10 mouse cellular contexts compared by ENCODE assay signal in the genomic region with DNA sequence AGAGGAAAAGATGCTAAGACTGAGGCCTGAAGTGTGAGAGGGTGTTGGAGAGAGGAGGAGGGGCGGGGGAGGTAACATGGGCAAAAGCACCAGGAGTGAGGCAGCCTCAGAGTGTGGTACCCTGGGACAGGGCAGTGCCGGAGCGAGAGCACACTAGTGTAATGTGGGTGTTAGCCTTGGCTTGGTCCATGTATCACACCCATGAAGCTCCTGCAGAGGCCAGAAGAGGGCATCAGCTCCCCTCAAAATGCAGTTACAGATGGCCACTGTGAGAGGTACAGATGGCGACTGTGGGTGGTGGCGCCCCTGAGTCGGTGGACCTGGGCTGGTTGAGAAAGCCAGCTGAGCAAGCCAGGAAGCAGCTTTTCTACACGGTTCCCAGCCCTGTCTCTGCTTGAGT. TPM values are rescaled to one million over a fixed set of nuclear protein-coding genes. Genes with fewer than 3 reads are reported as not detected.
A peak's percentile ranks its signal among the peaks of the same experiment; 100 is the strongest.
DNase-seq lines count a peak whose midpoint lies in the region; ATAC-seq and TF ChIP-seq lines count a peak whose summit lies in the region.
"Had no signal": no experiment of that assay in that cellular context is flagged by ENCODE, and none has a peak within 500 bp of the region (broad histone marks: within the 10 kb centered on the region; RNA-seq: fewer than 3 reads in every experiment).

No protein-coding gene starts in this region.

- dilution Hi-C loops in CH12.LX (cut with MboI; ENCODE audit: extremely low pct_ligation_motif_present, extremely low pct_unique_long_range_greater_than_20kb, low sequenced_read_pairs), result no loop called here

- no peaks in the 10 kb centered on the region for H3K36me3 ChIP-seq in forebrain, embryonic 11.5 days (ENCODE audit: control insufficient read depth, insufficient read depth, low read length)
- no peaks in the 10 kb centered on the region for H3K36me3 ChIP-seq in forebrain, embryonic 15.5 days
- H3K36me3 ChIP-seq in CH12.LX (replicated peaks in 1 of 2; ENCODE audit: control insufficient read depth in 1 of 2, insufficient read depth in 1 of 2, low read length in 1 of 2), result no peaks in the 10 kb centered on the region
- H3K36me3 ChIP-seq in hindbrain, embryonic 14.5 days (replicated peaks; ENCODE audit: control insufficient read depth, insufficient read depth), result no peaks in the 10 kb centered on the region

- no peak overlapping the region for H3K4me3 ChIP-seq in forebrain, embryonic 11.5 days (ENCODE audit: low read depth, low read length)
- H3K4me3 ChIP-seq in forebrain, embryonic 15.5 days, result no peak overlapping the region
- H3K4me3 ChIP-seq in CH12.LX (replicated peaks in 1 of 3; ENCODE audit: low read depth in 2 of 3, low read length in 2 of 3, poor library complexity in 1 of 3), result no peak overlapping the region
- H3K4me3 ChIP-seq in hindbrain, embryonic 14.5 days (replicated peaks; ENCODE audit: low read length), result no peak overlapping the region

- H3K9ac ChIP-seq in forebrain, embryonic 11.5 days (ENCODE audit: low read length), result no peak overlapping the region
- H3K9ac ChIP-seq in forebrain, embryonic 15.5 days (replicated peaks), result no peak overlapping the region
- no peak overlapping the region for H3K9ac ChIP-seq in CH12.LX (ENCODE audit: insufficient read depth, low read depth)
- H3K9ac ChIP-seq in hindbrain, embryonic 14.5 days, result no peak overlapping the region

- peak; percentile 78 for TF ChIP-seq RAD21 in CH12.LX (IDR thresholded peaks at IDR 0.05; ENCODE audit: low read depth, low read length)

- DNase-seq in forebrain, embryonic 11.5 days (ENCODE audit: low spot score), result peak; percentile 63
- peak; percentile 63 for DNase-seq in CH12.LX (ENCODE audit: extremely low read depth)
- peak; percentile 80 to 82 for DNase-seq in cerebellum, postnatal 36 days
- DNase-seq in hindbrain, embryonic 14.5 days (ENCODE audit: low spot score), result no peak
- peak; percentile 66 to 73 for DNase-seq in left cerebral cortex, postnatal 36 days (ENCODE audit: low spot score in 2 of 2)
- DNase-seq in right cerebral cortex, adult 18-20 months, result peak; percentile 81
- DNase-seq in urinary bladder, postnatal 10 days (ENCODE audit: low spot score), result no peak

- WGBS in forebrain, embryonic 11.5 days, result 31% methylated on average over 7 of the region's 7 CpGs
- WGBS in forebrain, embryonic 15.5 days, result 35% methylated on average over 7 of the region's 7 CpGs
- 34% methylated on average over 7 of the region's 7 CpGs for WGBS in hindbrain, embryonic 14.5 days

- no peak for TF ChIP-seq EP300 in CH12.LX (IDR thresholded peaks at IDR 0.05; ENCODE audit: low read length)

- no peak overlapping the region for H3K27ac ChIP-seq in forebrain, embryonic 11.5 days (ENCODE audit: low read depth, low read length)
- H3K27ac ChIP-seq in forebrain, embryonic 15.5 days (replicated peaks), result no peak overlapping the region
- H3K27ac ChIP-seq in CH12.LX (ENCODE audit: insufficient read depth, low read depth), result no peak overlapping the region
- no peak overlapping the region for H3K27ac ChIP-seq in hindbrain, embryonic 14.5 days

- ATAC-seq in forebrain, embryonic 11.5 days (replicated peaks; ENCODE audit: low FRiP score), result no peak
- no peak for ATAC-seq in forebrain, embryonic 15.5 days (replicated peaks)
- 0 out of 2 replicates have a peak, but pooled peaks have one; percentile 24 for ATAC-seq in hindbrain, embryonic 14.5 days (ENCODE audit: low FRiP score)

- H3K4me1 ChIP-seq in forebrain, embryonic 11.5 days (replicated peaks; ENCODE audit: control insufficient read depth, insufficient read depth, low read length), result no peaks in the 10 kb centered on the region
- no peaks in the 10 kb centered on the region for H3K4me1 ChIP-seq in forebrain, embryonic 15.5 days
- H3K4me1 ChIP-seq in CH12.LX (ENCODE audit: control insufficient read depth in 1 of 2, insufficient read depth in 2 of 2), result peaks cover 3 to 6% of the 10 kb centered on the region in 2 experiments; a peak in 2 of 4 replicates
- H3K4me1 ChIP-seq in hindbrain, embryonic 14.5 days (replicated peaks; ENCODE audit: control insufficient read depth, insufficient read depth, low read length), result no peaks in the 10 kb centered on the region

- no peaks in the 10 kb centered on the region for H3K79me2 ChIP-seq in CH12.LX (replicated peaks; ENCODE audit: control insufficient read depth, extremely low read depth, insufficient read depth, poor library complexity, severe bottlenecking)

- TF ChIP-seq CTCF in CH12.LX (conservative IDR thresholded peaks at IDR 0.05 in 1 of 2, IDR thresholded peaks at IDR 0.05 in 1 of 2; ENCODE audit: low read depth in 2 of 2, low read length in 2 of 2), result peak in 1 of 2 experiments; percentile 96; a peak in 2 of 4 replicates

- intact Hi-C loops in left cerebral cortex, postnatal 36 days (cut with DNase I), result loop anchor here (5.0 kb wide), 1 partner anchor 156 kb away; no protein-coding TSS in a partner anchor

- no peak for TF ChIP-seq POLR2A in CH12.LX (IDR thresholded peaks at IDR 0.05; ENCODE audit: low read depth, low read length)

- no peaks in the 10 kb centered on the region for H3K9me3 ChIP-seq in forebrain, embryonic 11.5 days (ENCODE audit: control insufficient read depth, low read length)
- no peaks in the 10 kb centered on the region for H3K9me3 ChIP-seq in forebrain, embryonic 15.5 days
- H3K9me3 ChIP-seq in CH12.LX (replicated peaks; ENCODE audit: low read length), result no peaks in the 10 kb centered on the region
- H3K9me3 ChIP-seq in hindbrain, embryonic 14.5 days (ENCODE audit: control insufficient read depth, low read length), result no peaks in the 10 kb centered on the region

- no peaks in the 10 kb centered on the region for H3K27me3 ChIP-seq in forebrain, embryonic 11.5 days (ENCODE audit: control insufficient read depth, insufficient read depth, low read length)
- no peaks in the 10 kb centered on the region for H3K27me3 ChIP-seq in forebrain, embryonic 15.5 days
- H3K27me3 ChIP-seq in CH12.LX (replicated peaks), result peaks cover 35% of the 10 kb centered on the region
- no peaks in the 10 kb centered on the region for H3K27me3 ChIP-seq in hindbrain, embryonic 14.5 days (ENCODE audit: control insufficient read depth, insufficient read depth, low read length)

- H3K4me2 ChIP-seq in forebrain, embryonic 11.5 days (ENCODE audit: low read depth, low read length, severe bottlenecking), result no peak overlapping the region
- no peak overlapping the region for H3K4me2 ChIP-seq in forebrain, embryonic 15.5 days (replicated peaks)
- H3K4me2 ChIP-seq in CH12.LX (ENCODE audit: insufficient read depth, low read depth, poor library complexity, severe bottlenecking), result no peak overlapping the region; the same call in 1 of the 2 replicates
- H3K4me2 ChIP-seq in hindbrain, embryonic 14.5 days (replicated peaks), result no peak overlapping the region

- in situ Hi-C loops in CH12.LX (cut with MboI; ENCODE audit: low pct_ligation_motif_present, low pct_unique_long_range_greater_than_20kb, low sequenced_read_pairs), result no loop called here

TF ChIP-seq in CH12.LX, 34 proteins besides CTCF, POLR2A, EP300 and RAD21 (continues in another document):
- TF ChIP-seq ZC3H11A (IDR thresholded peaks at IDR 0.05; ENCODE audit: low read depth, low read length) (peak; percentile 10; the same call in 1 of the 2 replicates), ELF1 (IDR thresholded peaks at IDR 0.05; ENCODE audit: low read depth, low read length) (0 out of 2 replicates have a peak, but pooled peaks have one; percentile 21), MXI1 (IDR thresholded peaks at IDR 0.05; ENCODE audit: low read depth, low read length) (no peak), SMC3 (IDR thresholded peaks at IDR 0.05; ENCODE audit: low read depth, low read length) (peak; percentile 72)

RNA-seq across cellular contexts. Expression of a gene that starts 11.4 kb away (rescaled TPM):
- polyA plus RNA-seq in forebrain, embryonic 11.5 days (2014; fragmentation: Nextera tagmentation; extraction: Ambion mirVana), result not detected in 2 replicates
- not detected in 2 replicates for polyA plus RNA-seq in forebrain, embryonic 15.5 days (2015; fragmentation: Nextera tagmentation; extraction: Ambion mirVana)
- 0.04 TPM in 1 of 2 replicates, not detected in the other for total RNA-seq in CH12.LX (2012; rRNA removed)
- total RNA-seq in CH12.LX (2014; rRNA removed), result not detected in 2 replicates
- polyA plus RNA-seq in CH12.LX (2012; ENCODE audit: insufficient read length, low read depth), result not detected in 2 replicates
- polyA plus RNA-seq in hindbrain, embryonic 14.5 days (2014; fragmentation: Nextera tagmentation; extraction: Ambion mirVana), result 0.08 and 0.09 TPM in 2 replicates
- total RNA-seq in left cerebral cortex, postnatal 36 days (2021), result 1 to 10 TPM; 3.4 to 3.6 TPM
- total RNA-seq: heart, adult 18-20 months had no signal

RNA-seq across cellular contexts. Expression of a gene that starts 22.2 kb away (rescaled TPM):
- not detected in 2 replicates for polyA plus RNA-seq in forebrain, embryonic 11.5 days (2014; fragmentation: Nextera tagmentation; extraction: Ambion mirVana)
- not detected in 2 replicates for polyA plus RNA-seq in forebrain, embryonic 15.5 days (2015; fragmentation: Nextera tagmentation; extraction: Ambion mirVana)
- total RNA-seq in CH12.LX (2012; rRNA removed) (0.04 TPM in 2 replicates), CH12.LX (2014; rRNA removed) (not detected in 2 replicates)
- polyA plus RNA-seq in CH12.LX (2012; ENCODE audit: insufficient read length, low read depth), result not detected in 2 replicates
- polyA plus RNA-seq in hindbrain, embryonic 14.5 days (2014; fragmentation: Nextera tagmentation; extraction: Ambion mirVana), result not detected in 2 replicates
- not detected for total RNA-seq in left cerebral cortex, postnatal 36 days (2021)
- total RNA-seq: ES-E14; heart, adult 18-20 months had no signal

RNA-seq across cellular contexts. Expression of a gene that starts 33.8 kb away (rescaled TPM):
- polyA plus RNA-seq in forebrain, embryonic 11.5 days (2014; fragmentation: Nextera tagmentation; extraction: Ambion mirVana), result 289 and 308 TPM in 2 replicates
- polyA plus RNA-seq in forebrain, embryonic 15.5 days (2015; fragmentation: Nextera tagmentation; extraction: Ambion mirVana), result 258 and 264 TPM in 2 replicates
- total RNA-seq in CH12.LX (2012; rRNA removed) (167 and 225 TPM in 2 replicates), CH12.LX (2014; rRNA removed) (558 and 575 TPM in 2 replicates)
- polyA plus RNA-seq in CH12.LX (2012; ENCODE audit: insufficient read length, low read depth), result 433 and 587 TPM in 2 replicates
- polyA plus RNA-seq in hindbrain, embryonic 14.5 days (2014; fragmentation: Nextera tagmentation; extraction: Ambion mirVana), result 235 and 252 TPM in 2 replicates
- 100 to 1,000 TPM; 102 to 107 TPM for total RNA-seq in left cerebral cortex, postnatal 36 days (2021)

RNA-seq across cellular contexts. Expression of a gene that starts 46.6 kb away (rescaled TPM):
- polyA plus RNA-seq in forebrain, embryonic 11.5 days (2014; fragmentation: Nextera tagmentation; extraction: Ambion mirVana), result 23.6 and 25.5 TPM in 2 replicates
- 17.7 and 18.4 TPM in 2 replicates for polyA plus RNA-seq in forebrain, embryonic 15.5 days (2015; fragmentation: Nextera tagmentation; extraction: Ambion mirVana)
- total RNA-seq in CH12.LX (2012; rRNA removed) (37.1 and 48.8 TPM in 2 replicates), CH12.LX (2014; rRNA removed) (35.1 and 35.7 TPM in 2 replicates)
- 42.9 and 43.6 TPM in 2 replicates for polyA plus RNA-seq in CH12.LX (2012; ENCODE audit: insufficient read length, low read depth)
- 12.9 and 13.8 TPM in 2 replicates for polyA plus RNA-seq in hindbrain, embryonic 14.5 days (2014; fragmentation: Nextera tagmentation; extraction: Ambion mirVana)
- total RNA-seq in left cerebral cortex, postnatal 36 days (2021), result 10 to 100 TPM in 1 of 2 experiments, 1 to 10 TPM in 1; 9.5 to 14.2 TPM

RNA-seq across cellular contexts. Expression of a gene that starts 47.5 kb away (rescaled TPM):
- polyA plus RNA-seq in forebrain, embryonic 11.5 days (2014; fragmentation: Nextera tagmentation; extraction: Ambion mirVana), result 40.3 and 45.1 TPM in 2 replicates
- 42.3 and 44.7 TPM in 2 replicates for polyA plus RNA-seq in forebrain, embryonic 15.5 days (2015; fragmentation: Nextera tagmentation; extraction: Ambion mirVana)
- 10.9 and 11.3 TPM in 2 replicates for total RNA-seq in CH12.LX (2012; rRNA removed)
- 7.6 and 10.0 TPM in 2 replicates for total RNA-seq in CH12.LX (2014; rRNA removed)
- 39.2 and 47.3 TPM in 2 replicates for polyA plus RNA-seq in CH12.LX (2012; ENCODE audit: insufficient read length, low read depth)
- polyA plus RNA-seq in hindbrain, embryonic 14.5 days (2014; fragmentation: Nextera tagmentation; extraction: Ambion mirVana), result 53.2 and 61.3 TPM in 2 replicates
- 100 to 1,000 TPM; 103 to 118 TPM for total RNA-seq in left cerebral cortex, postnatal 36 days (2021)

Comparison
In these comparisons a context has a peak if more than half of its experiments do, and no peak if none do; other contexts are left out.
1. DNase-seq: peak in forebrain, embryonic 11.5 days (single experiment), CH12.LX (single experiment), cerebellum, postnatal 36 days (2 of 2), left cerebral cortex, postnatal 36 days (2 of 2) and right cerebral cortex, adult 18-20 months (single experiment); none in hindbrain, embryonic 14.5 days (single experiment) and urinary bladder, postnatal 10 days (single experiment).